Mouse (Mus musculus) ES-Bruce4 (cell line): ENCODE results near the gene Trim34b. TPM values are rescaled to one million over a fixed set of nuclear protein-coding genes. Genes with fewer than 3 reads are reported as not detected.
"Not testable (repeated sequence)": the region's sequence is repeated elsewhere in the genome, so short reads cannot be mapped to it uniquely, and the experiment has no call there.

ENCODE experiments used
- H3K27ac ChIP-seq: 2 replicates; pipeline ENCODE4 v1.5.1; 2012; ENCODE audit warnings: low read length, inconsistent platforms; ENCODE audit not compliant: insufficient read depth
- H3K27me3 ChIP-seq: 2 replicates; pipeline ENCODE4 v1.6.1; 2012; ENCODE audit warnings: mild to moderate bottlenecking, low read length, inconsistent platforms; ENCODE audit not compliant: control insufficient read depth, poor library complexity, insufficient read depth, severe bottlenecking
- H3K36me3 ChIP-seq: 2 replicates; pipeline ENCODE4 v1.6.1; 2012; ENCODE audit warnings: inconsistent platforms, mild to moderate bottlenecking, low read length, moderate library complexity; ENCODE audit not compliant: control insufficient read depth, poor library complexity, insufficient read depth, severe bottlenecking
- H3K4me1 ChIP-seq: one replicate; pipeline ENCODE4 v1.8.1; 2011; ENCODE audit warnings: low read length; ENCODE audit not compliant: control insufficient read depth, insufficient read depth
- H3K4me3 ChIP-seq: 2 replicates; pipeline ENCODE4 v1.5.1; 2011; ENCODE audit warnings: low read depth, mild to moderate bottlenecking, low read length
- H3K9ac ChIP-seq: 2 replicates; pipeline ENCODE4 v1.6.1; 2012; ENCODE audit warnings: low read depth, mild to moderate bottlenecking, inconsistent platforms; ENCODE audit not compliant: poor library complexity, severe bottlenecking
- H3K9me3 ChIP-seq: replicated peaks from 2 replicates; pipeline ENCODE4 v1.6.1; 2012; ENCODE audit warnings: mild to moderate bottlenecking, low read length, inconsistent platforms; ENCODE audit not compliant: control insufficient read depth, poor library complexity, insufficient read depth, severe bottlenecking
- CTCF ChIP-seq: IDR thresholded peaks from one replicate; pipeline ENCODE4 v1.8.1; 2011; ENCODE audit warnings: low read depth, low read length
- EP300 ChIP-seq: IDR thresholded peaks from 2 replicates; pipeline ENCODE4 v1.6.1; 2011; ENCODE audit warnings: low read depth, low read length; ENCODE audit not compliant: insufficient read depth
- POLR2A ChIP-seq: IDR thresholded peaks from one replicate; pipeline ENCODE4 v1.8.1; 2011; ENCODE audit warnings: low read length; ENCODE audit not compliant: insufficient read depth
- polyA plus RNA-seq: library from polyadenylated mRNA; stranded (reverse); fragments of >200 nt; gene quantifications from 2 replicates; pipeline ENCODE4 v1.2.4, GENCODE M21; 2011; ENCODE audit warnings: low read depth; ENCODE audit not compliant: missing spikeins, insufficient read depth, insufficient read length

The Trim34b gene
- polyA plus RNA-seq, 1 experiment: not detected

DNA sequence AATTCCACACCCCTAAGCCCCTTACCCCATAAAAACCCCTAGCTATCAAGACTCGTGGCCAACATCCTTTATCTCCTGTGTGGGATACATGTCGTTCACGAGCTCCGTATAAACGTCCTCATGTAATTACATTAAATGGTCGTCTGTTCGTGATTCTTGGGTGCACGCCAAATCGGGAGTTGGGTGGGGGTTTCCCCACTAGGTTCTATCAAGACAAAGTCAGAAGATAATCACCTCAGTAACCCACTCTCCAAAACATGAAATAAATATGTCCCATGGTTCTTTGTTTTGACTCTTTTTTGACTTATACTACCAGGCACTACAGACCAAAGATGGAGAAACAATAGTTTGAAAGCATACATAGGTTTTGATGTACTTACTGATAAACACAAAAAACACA lies 7.2 kb upstream of the Trim34b start:
- no peak overlapping the region for H3K9ac ChIP-seq
- H3K4me3 ChIP-seq: no peak overlapping the region
- no peaks in the 10 kb centered on the region for H3K27me3 ChIP-seq
- H3K9me3 ChIP-seq: no peaks in the 10 kb centered on the region; the same call in 1 of the 2 replicates
- no peaks in the 10 kb centered on the region for H3K4me1 ChIP-seq
- TF ChIP-seq CTCF: no peak
- no peak for TF ChIP-seq POLR2A
- no peak for TF ChIP-seq EP300
- no peaks in the 10 kb centered on the region for H3K36me3 ChIP-seq
- H3K27ac ChIP-seq: no peak overlapping the region

DNA sequence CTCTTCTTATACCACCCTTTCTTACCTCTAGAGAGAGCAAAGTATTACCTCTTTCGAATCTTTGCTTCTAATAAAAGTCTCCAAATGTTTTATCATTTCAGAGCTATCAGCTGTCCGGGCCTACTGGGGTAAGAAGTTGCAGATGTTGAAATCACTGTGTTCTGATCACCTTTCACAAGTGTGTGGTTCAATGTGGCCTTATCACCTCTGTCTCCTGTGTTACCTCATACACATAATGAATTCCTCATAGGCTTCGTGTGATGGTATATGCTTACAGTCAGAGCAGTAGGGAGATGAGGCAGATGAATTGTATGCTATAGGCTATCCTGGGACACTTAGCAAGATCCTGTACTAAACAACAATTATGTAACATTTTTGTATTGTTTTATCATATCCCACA lies 6.3 kb downstream of the Trim34b start:
- not testable (repeated sequence) for H3K4me3 ChIP-seq, H3K27me3 ChIP-seq, H3K4me1 ChIP-seq, H3K36me3 ChIP-seq, H3K9me3 ChIP-seq, H3K9ac ChIP-seq, H3K27ac ChIP-seq

GRCm38 (mm10) chr7:104340744-104341143 lies 11.5 kb downstream of the Trim34b start:
- not testable (repeated sequence) for H3K4me3 ChIP-seq, H3K4me1 ChIP-seq, H3K27ac ChIP-seq, H3K9ac ChIP-seq, H3K27me3 ChIP-seq, H3K9me3 ChIP-seq, H3K36me3 ChIP-seq

GRCm38 (mm10) chr7:104348043-104348442 lies 18.8 kb downstream of the Trim34b start:
- H3K9me3 ChIP-seq, H3K4me3 ChIP-seq, H3K36me3 ChIP-seq, H3K9ac ChIP-seq, H3K4me1 ChIP-seq, H3K27me3 ChIP-seq, H3K27ac ChIP-seq: not testable (repeated sequence)

DNA sequence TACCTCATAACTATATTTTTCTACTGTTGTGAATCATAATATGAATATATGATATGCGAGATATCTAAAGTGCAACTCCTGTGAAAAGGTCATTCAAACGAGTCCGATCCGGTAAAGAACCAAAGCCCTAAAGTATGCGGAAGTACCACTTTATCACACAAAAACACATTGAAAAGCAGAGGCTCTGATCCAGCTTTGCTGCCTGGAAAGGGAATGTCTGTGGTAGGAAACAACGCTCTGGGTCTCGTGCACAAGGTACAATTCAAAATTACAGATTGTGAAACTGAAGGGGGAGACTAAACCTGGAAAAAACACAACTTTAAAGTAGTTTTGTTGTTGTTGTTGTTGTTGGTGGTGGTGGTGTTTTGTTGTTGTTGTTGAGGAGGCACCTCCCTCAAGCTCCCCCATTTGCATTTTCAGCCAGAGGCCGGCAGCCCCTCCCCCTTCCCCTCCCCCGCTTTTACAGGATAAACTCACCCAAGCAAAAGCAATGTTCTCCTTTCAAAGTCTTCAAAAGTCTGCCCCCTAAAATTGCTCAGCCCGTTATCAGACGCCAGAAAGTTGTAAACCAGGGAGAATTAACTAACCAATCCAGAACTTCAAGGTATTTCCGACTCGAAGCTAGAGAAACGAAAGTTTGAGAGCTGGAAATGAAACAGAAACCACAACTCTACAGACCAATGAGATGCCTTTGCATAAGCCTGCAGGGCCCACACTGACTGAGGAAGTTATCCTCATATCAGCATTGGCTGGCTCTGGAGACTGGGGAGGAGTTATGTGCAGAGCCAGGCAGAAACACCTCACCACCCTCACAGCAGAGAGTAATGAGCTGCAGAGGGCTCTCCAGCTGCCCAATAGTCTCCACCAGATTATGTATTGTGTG lies 23.7 kb downstream of the Trim34b start, which contains the start of gene Trim12c:
Gene Trim12c (minus strand): TSS at position 646 of the 883 bp plus-strand sequence.
- no peaks in the 10 kb centered on the region for H3K27me3 ChIP-seq
- H3K9ac ChIP-seq: no peak within 1 kb of the TSS
- no peaks in the 10 kb centered on the region for H3K4me1 ChIP-seq
- no peaks in the 10 kb centered on the region for H3K9me3 ChIP-seq
- H3K27ac ChIP-seq: peak within 1 kb of the TSS; percentile 25; the same call in 1 of the 2 replicates
- no peaks in the 10 kb centered on the region for H3K36me3 ChIP-seq
- TF ChIP-seq POLR2A (no peak), EP300 (no peak), CTCF (no peak)
- peak within 1 kb of the TSS; percentile 58 for H3K4me3 ChIP-seq

DNA sequence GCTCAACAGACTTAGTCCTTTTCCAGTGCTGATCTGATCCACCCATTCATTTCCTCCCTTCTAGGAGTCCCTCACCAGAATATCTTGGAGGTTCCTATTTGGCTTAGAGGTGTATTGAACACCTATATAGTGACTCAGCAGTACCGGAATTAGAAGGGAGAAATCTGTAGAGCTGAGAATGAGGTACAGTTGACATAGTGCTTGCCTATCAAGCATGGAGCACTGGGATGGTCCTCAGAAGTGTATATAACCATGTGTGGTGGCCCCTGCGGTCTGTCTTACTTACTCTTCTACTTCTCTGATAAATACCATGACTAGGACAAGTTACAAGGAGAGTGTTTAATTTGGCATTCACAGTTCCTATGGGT lies 24.3 kb downstream of the Trim34b start:
- H3K27ac ChIP-seq: no peak overlapping the region
- no peak overlapping the region for H3K9ac ChIP-seq
- no peak overlapping the region for H3K4me3 ChIP-seq
- no peaks in the 10 kb centered on the region for H3K36me3 ChIP-seq
- no peak for TF ChIP-seq CTCF
- no peak for TF ChIP-seq EP300
- H3K4me1 ChIP-seq: no peaks in the 10 kb centered on the region
- H3K27me3 ChIP-seq: no peaks in the 10 kb centered on the region
- H3K9me3 ChIP-seq: no peaks in the 10 kb centered on the region

- no peaks in the 10 kb centered on the region for H3K4me1 ChIP-seq
- no peak for TF ChIP-seq CTCF
- no peak for TF ChIP-seq EP300
- no peak for TF ChIP-seq POLR2A
- H3K4me3 ChIP-seq: no peak overlapping the region
- H3K9me3 ChIP-seq: no peaks in the 10 kb centered on the region
- H3K9ac ChIP-seq: no peak overlapping the region
- H3K27ac ChIP-seq: no peak overlapping the region
- H3K36me3 ChIP-seq: no peaks in the 10 kb centered on the region
- no peaks in the 10 kb centered on the region for H3K27me3 ChIP-seq
These were observed 37.1 kb downstream of the Trim34b start for GRCm38 (mm10) chr7:104366339-104366738.
